Mouse (Mus musculus): ENCODE results near the gene Zfp74. TPM values are rescaled to one million over a fixed set of nuclear protein-coding genes. Genes with fewer than 3 reads are reported as not detected.

Gene Zfp74
- total RNA-seq, 2 experiments from 2014 or later: 5.9 to 9.2 TPM

Small RNA genes lying within 50 kb of the gene (microRNA-seq; reads per million reads assigned to microRNA genes)
- gene Mir7668: 0 to 0.50 reads per million in 2 experiments

Other genes starting within 250 kb of the Zfp74 start
- gene Catsperg2, start 227.1 kb downstream of the Zfp74 start, total RNA-seq (2021): not detected
- 10 to 100 TPM in 1 of 2 experiments, 1 to 10 TPM in 1; 9.3 to 11.2 TPM for gene Zfp84, start 185.5 kb downstream of the Zfp74 start, total RNA-seq (2021)
- gene Zfp30, start 170.1 kb downstream of the Zfp74 start, total RNA-seq (2021): 1 to 10 TPM; 3.5 to 5.0 TPM
- gene Zfp790, start 138.0 kb downstream of the Zfp74 start, total RNA-seq (2021): 10 to 100 TPM in 1 of 2 experiments, 1 to 10 TPM in 1; 9.6 to 10.9 TPM
- gene Zfp940, start 100.4 kb downstream of the Zfp74 start, total RNA-seq (2021): under 1 TPM; 0.16 to 0.36 TPM
- gene Zfp420, start 94.1 kb downstream of the Zfp74 start, total RNA-seq (2021): 1 to 10 TPM; 2.5 to 4.3 TPM
- gene Zfp27, start 47.5 kb downstream of the Zfp74 start, total RNA-seq (2021): 10 to 100 TPM in 1 of 2 experiments, 1 to 10 TPM in 1; 8.5 to 10.5 TPM
- 10 to 100 TPM in 1 of 2 experiments, 1 to 10 TPM in 1; 9.5 to 12.6 TPM for gene Zfp383, start 45.9 kb downstream of the Zfp74 start, total RNA-seq (2021)
- gene Zfp568, start 29.9 kb upstream of the Zfp74 start, total RNA-seq (2021): 10 to 100 TPM; 63.5 to 67.4 TPM
- gene Zfp14, start 97.3 kb upstream of the Zfp74 start, total RNA-seq (2021): 1 to 10 TPM; 1.5 to 2.9 TPM
- gene Zfp82, start 118.8 kb upstream of the Zfp74 start, total RNA-seq (2021): 1 to 10 TPM in 1 of 2 experiments, under 1 TPM in 1; 0.52 to 1.2 TPM
- gene Gm26920, start 136.3 kb upstream of the Zfp74 start, total RNA-seq (2021): 1 to 10 TPM in 1 of 2 experiments, under 1 TPM in 1; 0.33 to 1.8 TPM
- gene Zfp566, start 136.4 kb upstream of the Zfp74 start, total RNA-seq (2021): 1 to 10 TPM; 2.0 to 3.2 TPM
- 10 to 100 TPM; 35.2 to 46.9 TPM for gene Zfp260, start 140.7 kb upstream of the Zfp74 start, total RNA-seq (2021)
- 1 to 10 TPM; 2.6 to 4.8 TPM for gene Zfp382, start 167.9 kb upstream of the Zfp74 start, total RNA-seq (2021)
- gene Zfp146, start 215.7 kb upstream of the Zfp74 start, total RNA-seq (2021): 10 to 100 TPM; 34.6 to 40.3 TPM
- gene Cox7a1, start 230.1 kb upstream of the Zfp74 start, total RNA-seq (2021): 100 to 1,000 TPM; 630 to 723 TPM
- 100 to 1,000 TPM; 314 to 330 TPM for gene Capns1, start 244.7 kb upstream of the Zfp74 start, total RNA-seq (2021)